Mouse (Mus musculus) cerebellum, adult 18-20 months (tissue): Measurements from ENCODE around the gene Prim2.

ENCODE experiments used
- DNase-seq, 2 experiments: peaks; one replicate each; pipeline ENCODE4 v3.0.0; 2021

Prim2 gene

GRCm38 (mm10) chr1:33599019-33599667, 70.5 kb downstream of the Prim2 start:
- no peak for DNase-seq

GRCm38 (mm10) chr1:33597043-33597442, 72.6 kb downstream of the Prim2 start:
- no peak for DNase-seq

GRCm38 (mm10) chr1:33595936-33596335, 73.7 kb downstream of the Prim2 start:
- no peak for DNase-seq

GRCm38 (mm10) chr1:33594966-33595365, 74.6 kb downstream of the Prim2 start:
- DNase-seq: no peak

GRCm38 (mm10) chr1:33593718-33594388, 75.7 kb downstream of the Prim2 start:
- no peak for DNase-seq

- no peak for DNase-seq
Measured at GRCm38 (mm10) chr1:33591997-33592608, 77.5 kb downstream of the Prim2 start.

- no peak for DNase-seq
Measured at GRCm38 (mm10) chr1:33590556-33591411, 78.8 kb downstream of the Prim2 start.

GRCm38 (mm10) chr1:33589531-33589930, 80.1 kb downstream of the Prim2 start:
- no peak for DNase-seq

- no peak for DNase-seq
Measured at GRCm38 (mm10) chr1:33588557-33588956, 81.0 kb downstream of the Prim2 start.

- no peak for DNase-seq
Measured at GRCm38 (mm10) chr1:33584590-33584978, 85.0 kb downstream of the Prim2 start.

GRCm38 (mm10) chr1:33583817-33584589, 85.6 kb downstream of the Prim2 start:
- DNase-seq: no peak

GRCm38 (mm10) chr1:33578593-33578992, 91.0 kb downstream of the Prim2 start:
- no peak for DNase-seq

GRCm38 (mm10) chr1:33574459-33574858, 95.1 kb downstream of the Prim2 start:
- DNase-seq: no peak

GRCm38 (mm10) chr1:33565764-33566401, 103.7 kb downstream of the Prim2 start:
- DNase-seq: no peak

GRCm38 (mm10) chr1:33564032-33564431, 105.6 kb downstream of the Prim2 start:
- DNase-seq: no peak

- DNase-seq: no peak
Measured at GRCm38 (mm10) chr1:33563611-33564010, 106.0 kb downstream of the Prim2 start.

- no peak for DNase-seq
Measured at GRCm38 (mm10) chr1:33556638-33557037, 113.0 kb downstream of the Prim2 start.

GRCm38 (mm10) chr1:33555626-33556025, 114.0 kb downstream of the Prim2 start:
- DNase-seq: no peak

- DNase-seq: no peak
Measured at GRCm38 (mm10) chr1:33551350-33551749, 118.2 kb downstream of the Prim2 start.

GRCm38 (mm10) chr1:33541708-33542107, 127.9 kb downstream of the Prim2 start:
- DNase-seq: no peak

- no peak for DNase-seq
Measured at GRCm38 (mm10) chr1:33537948-33538347, 131.6 kb downstream of the Prim2 start.
